Mouse (Mus musculus) erythroblast, embryonic 14.5 days (primary cell): ENCODE measurements around the gene Dnah17. TPM values are rescaled to one million over a fixed set of nuclear protein-coding genes. Genes with fewer than 3 reads are reported as not detected.

Source experiments
- H3K27me3 ChIP-seq: 2 replicates; pipeline ENCODE4 v1.6.1; 2012; ENCODE audit warnings: inconsistent platforms; ENCODE audit not compliant: control insufficient read depth
- H3K36me3 ChIP-seq: 2 replicates; pipeline ENCODE4 v1.6.1; 2012; ENCODE audit warnings: mild to moderate bottlenecking, inconsistent platforms; ENCODE audit not compliant: control insufficient read depth
- H3K4me1 ChIP-seq: 2 replicates; pipeline ENCODE4 v1.6.1; 2012; ENCODE audit warnings: inconsistent platforms; ENCODE audit not compliant: control insufficient read depth
- H3K4me3 ChIP-seq: replicated peaks from 2 replicates; pipeline ENCODE3; 2012; ENCODE audit warnings: moderate library complexity, mild to moderate bottlenecking, inconsistent platforms
- H3K9me3 ChIP-seq: 2 replicates; pipeline ENCODE4 v1.6.1; 2012; ENCODE audit warnings: low read length, inconsistent platforms, mixed read lengths; ENCODE audit not compliant: control insufficient read depth
- GATA1 ChIP-seq: IDR thresholded peaks from 2 replicates; pipeline ENCODE4 v1.6.1; 2012; ENCODE audit warnings: low read length, inconsistent platforms, mixed read lengths
- TAL1 ChIP-seq: IDR thresholded peaks from 3 replicates; pipeline ENCODE4 v1.6.1; 2012; ENCODE audit warnings: low read length, inconsistent platforms, mixed read lengths
- polyA plus RNA-seq: library from polyadenylated mRNA; stranded (reverse); fragments of >175 nt; gene quantifications from 2 replicates; pipeline ENCODE4 v1.2.3, GENCODE M21; 2012

Dnah17 gene
- polyA plus RNA-seq, 1 experiment = not detected

DNA sequence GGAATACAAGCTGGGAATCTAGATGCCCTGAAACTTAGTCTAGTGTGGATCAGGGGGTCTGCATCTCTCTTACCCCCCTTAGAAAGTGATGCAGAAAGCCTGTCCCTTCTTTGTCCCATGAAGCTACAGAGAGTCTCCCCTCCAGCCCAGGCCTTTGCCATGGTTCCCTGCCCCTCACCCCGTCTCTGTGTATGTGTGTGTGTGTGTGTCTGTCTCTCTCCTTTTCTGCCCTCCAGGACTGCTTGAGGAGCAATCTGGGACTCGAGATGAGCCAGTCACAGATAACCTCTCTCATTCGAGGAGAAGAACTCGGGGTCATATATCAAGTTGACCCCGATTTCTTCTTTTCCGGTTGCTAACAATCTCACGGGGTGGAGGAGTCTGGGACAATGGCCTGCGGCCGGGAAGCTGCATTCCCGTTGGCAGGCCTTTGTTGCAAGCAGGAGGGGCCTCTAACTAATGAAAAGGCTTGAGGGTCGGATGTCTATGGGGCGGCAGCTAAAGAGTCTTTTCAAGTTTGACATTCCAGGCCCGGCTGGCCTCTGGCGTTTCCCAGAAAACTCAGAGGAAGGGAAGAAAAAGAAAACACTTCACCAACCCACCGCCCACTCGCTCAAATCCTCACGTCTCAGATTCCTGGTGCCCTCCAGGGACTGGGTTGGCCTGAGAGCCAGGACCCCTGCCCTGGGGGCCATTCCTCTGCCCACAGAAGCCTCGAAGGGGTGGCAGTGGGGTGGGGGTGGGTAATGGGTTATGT is 155.0 kb downstream of the Dnah17 start:
- no peaks in the 10 kb centered on the region for H3K9me3 ChIP-seq
- H3K27me3 ChIP-seq = peaks cover 66% of the 10 kb centered on the region
- H3K36me3 ChIP-seq = no peaks in the 10 kb centered on the region
- H3K4me1 ChIP-seq = peaks cover 7% of the 10 kb centered on the region
- TF ChIP-seq GATA1 (no peak), TAL1 (no peak)
- H3K4me3 ChIP-seq = no peak overlapping the region

GRCm38 (mm10) chr11:117974327-117975125 is 155.9 kb downstream of the Dnah17 start:
- Histone ChIP-seq H3K9me3 (no peaks in the 10 kb centered on the region), H3K27me3 (peaks cover 73% of the 10 kb centered on the region), H3K4me3 (no peak overlapping the region), H3K4me1 (peaks cover 15% of the 10 kb centered on the region), H3K36me3 (no peaks in the 10 kb centered on the region)
- TF ChIP-seq GATA1 (no peak), TAL1 (no peak)

DNA sequence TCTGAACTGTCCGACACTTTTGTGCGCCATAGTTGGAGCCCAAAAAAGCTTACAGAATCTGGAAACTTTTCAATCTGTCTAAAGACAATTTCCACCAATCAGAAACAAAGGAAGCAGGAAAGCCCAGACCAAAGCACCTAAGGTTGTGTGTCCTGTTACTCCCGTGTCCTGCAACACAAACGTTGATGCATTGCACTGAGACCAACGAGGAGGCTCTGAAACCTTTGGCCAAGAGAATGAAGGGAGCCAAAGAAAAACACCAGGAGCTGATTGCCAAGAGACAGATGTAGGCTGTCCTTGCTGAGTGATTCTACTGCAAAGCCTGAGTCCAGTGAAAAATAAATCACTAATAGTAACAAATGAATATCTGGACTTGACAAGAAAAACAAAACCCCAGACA is 156.9 kb downstream of the Dnah17 start:
- no peaks in the 10 kb centered on the region for H3K36me3 ChIP-seq
- peaks cover 25% of the 10 kb centered on the region for H3K4me1 ChIP-seq
- H3K4me3 ChIP-seq = no peak overlapping the region
- H3K27me3 ChIP-seq = peaks cover 79% of the 10 kb centered on the region
- TF ChIP-seq GATA1 (no peak), TAL1 (no peak)
- no peaks in the 10 kb centered on the region for H3K9me3 ChIP-seq

DNA sequence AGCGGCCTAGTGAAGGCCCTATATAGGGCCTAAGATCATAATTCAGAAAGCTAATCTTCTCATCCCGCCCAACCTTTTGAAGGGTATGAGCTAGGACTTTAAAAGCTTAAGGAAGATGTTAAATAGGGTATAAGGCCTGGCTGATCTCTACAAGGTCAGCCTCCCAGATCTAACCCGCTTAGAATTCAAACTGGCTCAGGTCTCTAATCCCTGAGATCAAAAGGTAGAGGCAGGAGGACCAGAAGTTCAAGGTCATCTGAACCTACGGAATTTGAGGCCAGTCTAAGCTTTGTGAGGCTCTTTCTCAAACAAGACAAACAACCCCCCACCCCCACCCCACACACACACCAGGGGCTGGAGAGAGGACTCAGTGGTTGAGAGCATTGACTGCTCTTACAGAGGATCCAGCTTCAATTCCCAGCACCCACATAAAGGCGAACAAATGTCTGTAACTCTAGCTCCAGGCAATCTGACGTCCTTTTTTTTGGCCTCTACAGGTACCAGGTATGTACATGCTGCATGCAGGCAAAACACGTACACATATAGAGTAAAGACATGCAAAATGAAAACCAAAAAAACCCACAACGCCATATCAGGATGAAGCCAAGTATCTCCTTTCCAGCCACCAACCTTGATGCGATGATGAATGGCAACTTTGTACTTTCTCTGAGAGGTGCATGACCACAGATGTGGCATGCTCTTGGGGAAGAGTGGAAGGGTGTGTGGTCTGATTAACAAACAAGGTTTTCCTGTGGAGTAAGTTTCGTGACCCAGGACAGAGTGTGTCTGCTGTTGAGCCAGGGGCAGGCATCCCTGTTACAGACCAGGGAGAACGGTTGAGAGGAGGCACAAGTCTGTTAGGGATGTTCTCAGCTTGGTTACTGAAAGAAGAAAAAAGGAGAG is 157.5 kb downstream of the Dnah17 start:
- Histone ChIP-seq H3K9me3 (peaks cover 5% of the 10 kb centered on the region), H3K4me1 (peaks cover 31% of the 10 kb centered on the region), H3K4me3 (no peak overlapping the region), H3K36me3 (peaks cover 3% of the 10 kb centered on the region), H3K27me3 (peaks cover 86% of the 10 kb centered on the region)
- TF ChIP-seq TAL1 = no peak
- TF ChIP-seq GATA1 = no peak

Other genes with a start within 250 kb of the Dnah17 start
- gene Socs3, start 160.6 kb downstream of the Dnah17 start, polyA plus RNA-seq = 1.9 and 2.0 TPM in 2 replicates
- 2.6 and 2.8 TPM in 2 replicates for gene Pgs1, start 144.3 kb downstream of the Dnah17 start, polyA plus RNA-seq
- gene Cyth1, start 118.0 kb upstream of the Dnah17 start, polyA plus RNA-seq = 0.07 and 0.14 TPM in 2 replicates
- 0.37 and 0.53 TPM in 2 replicates for gene Usp36, start 159.6 kb upstream of the Dnah17 start, polyA plus RNA-seq
- gene Cep295nl, start 211.9 kb upstream of the Dnah17 start, polyA plus RNA-seq = not detected in 2 replicates
- gene Timp2, start 225.1 kb upstream of the Dnah17 start, polyA plus RNA-seq = 0.05 and 0.13 TPM in 2 replicates